Mouse (Mus musculus) myocyte (in vitro differentiated cells): Measurements from ENCODE around the gene Ptprt. TPM values are rescaled to one million over a fixed set of nuclear protein-coding genes. Genes with fewer than 3 reads are reported as not detected.

ENCODE experiments used
- H3K27me3 ChIP-seq: one replicate; pipeline ENCODE4 v1.6.1; 2011; ENCODE audit not compliant: control insufficient read depth, insufficient read depth, insufficient read length
- H3K36me3 ChIP-seq: one replicate; pipeline ENCODE4 v1.6.1; 2011; ENCODE audit not compliant: control insufficient read depth, insufficient read depth
- H3K4me2 ChIP-seq: one replicate; pipeline ENCODE4 v1.6.1; 2011; ENCODE audit warnings: low read depth, control low read depth
- H3K4me3 ChIP-seq: one replicate; pipeline ENCODE4 v1.5.1; 2011; ENCODE audit warnings: mild to moderate bottlenecking, control low read depth, moderate library complexity
- H3K79me2 ChIP-seq: one replicate; pipeline ENCODE4 v1.6.1; 2011; ENCODE audit not compliant: control insufficient read depth, insufficient read depth
- H3ac ChIP-seq: one replicate; pipeline ENCODE4 v1.6.1; 2011; ENCODE audit not compliant: control insufficient read depth, insufficient read length
- CEBPB ChIP-seq: IDR thresholded peaks from 2 replicates; pipeline ENCODE4 v1.6.1; 2011; ENCODE audit warnings: mild to moderate bottlenecking, moderate library complexity; ENCODE audit not compliant: poor library complexity, insufficient read depth, severe bottlenecking
- E2F4 ChIP-seq: IDR thresholded peaks from one replicate; pipeline ENCODE4 v1.6.1; 2011; ENCODE audit warnings: mild to moderate bottlenecking, control low read depth, moderate library complexity; ENCODE audit not compliant: insufficient read depth
- MAX ChIP-seq: IDR thresholded peaks from one replicate; pipeline ENCODE4 v1.6.1; 2011; ENCODE audit warnings: low read depth, mild to moderate bottlenecking, control low read depth
- MYOD1 ChIP-seq, 3 experiments: IDR thresholded peaks; one replicate each; pipeline ENCODE4 v1.6.1; 2011; ENCODE audit warnings: control low read depth in 2 of 3, low read depth in 2 of 3, mild to moderate bottlenecking in 2 of 3, moderate library complexity in 1 of 3; ENCODE audit not compliant: insufficient read length in 2 of 3, control insufficient read depth in 1 of 3
- MYOG ChIP-seq, 3 experiments: IDR thresholded peaks; one replicate each; pipeline ENCODE4 v1.6.1; 2011; ENCODE audit warnings: control low read depth in 2 of 3, low read depth in 2 of 3, mild to moderate bottlenecking in 2 of 3; ENCODE audit not compliant: insufficient read length in 2 of 3, control insufficient read depth in 1 of 3, insufficient read depth in 1 of 3
- POLR2A ChIP-seq: IDR thresholded peaks from one replicate; pipeline ENCODE4 v1.6.1; 2011; ENCODE audit warnings: low read depth, mild to moderate bottlenecking, control low read depth, moderate library complexity; ENCODE audit not compliant: insufficient read length
- POLR2AphosphoS2 ChIP-seq: IDR thresholded peaks from one replicate; pipeline ENCODE4 v1.6.1; 2011; ENCODE audit warnings: low read depth, control low read depth; ENCODE audit not compliant: insufficient read length
- REST ChIP-seq: IDR thresholded peaks from one replicate; pipeline ENCODE4 v1.6.1; 2011; ENCODE audit warnings: mild to moderate bottlenecking, control low read depth, moderate library complexity; ENCODE audit not compliant: insufficient read depth, insufficient read length
- SRF ChIP-seq: IDR thresholded peaks from one replicate; pipeline ENCODE4 v1.6.1; 2011; ENCODE audit warnings: low read depth; ENCODE audit not compliant: control insufficient read depth, insufficient read length
- TCF12 ChIP-seq: IDR thresholded peaks from one replicate; pipeline ENCODE4 v1.6.1; 2011; ENCODE audit warnings: mild to moderate bottlenecking, control low read depth; ENCODE audit not compliant: poor library complexity, insufficient read depth, severe bottlenecking
- TCF3 ChIP-seq: IDR thresholded peaks from one replicate; pipeline ENCODE4 v1.6.1; 2011; ENCODE audit warnings: low read depth, control low read depth; ENCODE audit not compliant: insufficient read length
- USF1 ChIP-seq: IDR thresholded peaks from one replicate; pipeline ENCODE4 v1.6.1; 2011; ENCODE audit warnings: low read depth, mild to moderate bottlenecking, control low read depth, moderate library complexity
- polyA plus RNA-seq: library from polyadenylated mRNA; unstranded; fragments of >200 nt; fragmentation: generic; extraction: Trizol; gene quantifications from one replicate; pipeline ENCODE4 v1.2.1, GENCODE M21; 2012; ENCODE audit warnings: missing spikeins

Ptprt gene
- polyA plus RNA-seq, 1 experiment = 0.08 TPM

GRCm38 (mm10) chr2:162637537-162637936 lies 23.4 kb downstream of the Ptprt start:
- Histone ChIP-seq H3K4me3 (no peak overlapping the region), H3K4me2 (no peak overlapping the region), H3ac (no peak overlapping the region), H3K36me3 (no peaks in the 10 kb centered on the region), H3K79me2 (no peaks in the 10 kb centered on the region), H3K27me3 (no peaks in the 10 kb centered on the region)
- no peak for TF ChIP-seq POLR2A
- no peak for TF ChIP-seq MAX
- TF ChIP-seq MYOG (IDR thresholded peaks at IDR 0.05; ENCODE audit: control insufficient read depth in 1 of 3, insufficient read depth in 1 of 3, insufficient read length in 2 of 3, low read depth in 2 of 3) = no peak
- TF ChIP-seq POLR2AphosphoS2 = no peak
- no peak for TF ChIP-seq E2F4
- TF ChIP-seq TCF12 = no peak
- no peak for TF ChIP-seq CEBPB
- no peak for TF ChIP-seq USF1
- no peak for TF ChIP-seq TCF3
- TF ChIP-seq REST = no peak
- TF ChIP-seq SRF = no peak
- TF ChIP-seq MYOD1 (IDR thresholded peaks at IDR 0.05; ENCODE audit: control insufficient read depth in 1 of 3, insufficient read length in 2 of 3, low read depth in 2 of 3) = no peak

GRCm38 (mm10) chr2:162636387-162637009 lies 24.4 kb downstream of the Ptprt start:
- H3K4me2 ChIP-seq = no peak overlapping the region
- no peaks in the 10 kb centered on the region for H3K27me3 ChIP-seq
- no peak overlapping the region for H3ac ChIP-seq
- no peaks in the 10 kb centered on the region for H3K79me2 ChIP-seq
- no peak for TF ChIP-seq TCF3
- H3K4me3 ChIP-seq = no peak overlapping the region
- H3K36me3 ChIP-seq = no peaks in the 10 kb centered on the region

DNA sequence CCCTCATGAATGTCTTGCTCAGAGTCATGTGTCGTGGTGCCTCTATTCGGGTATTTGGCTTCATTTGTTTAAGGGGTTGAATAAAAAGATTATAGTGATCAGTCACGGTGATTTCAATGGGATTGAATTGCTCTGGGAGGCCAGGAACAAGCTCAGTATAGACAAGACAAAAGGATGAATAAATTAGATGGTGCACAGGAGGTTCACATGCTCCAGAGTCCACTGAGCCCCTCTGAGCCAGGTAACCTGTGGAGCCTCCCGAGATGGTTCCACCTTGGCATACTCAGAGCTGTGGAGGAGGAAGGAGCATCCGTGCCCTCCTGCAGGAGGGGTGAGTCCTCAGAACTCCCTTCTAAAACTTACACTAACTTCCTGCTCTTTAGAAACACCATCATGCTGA lies 26.0 kb downstream of the Ptprt start:
- Histone ChIP-seq H3K4me2 (no peak overlapping the region), H3ac (no peak overlapping the region), H3K27me3 (no peaks in the 10 kb centered on the region), H3K79me2 (no peaks in the 10 kb centered on the region), H3K4me3 (no peak overlapping the region), H3K36me3 (no peaks in the 10 kb centered on the region)
- no peak for TF ChIP-seq TCF12
- TF ChIP-seq POLR2A = no peak
- no peak for TF ChIP-seq CEBPB
- no peak for TF ChIP-seq REST

GRCm38 (mm10) chr2:162626076-162626475 lies 34.9 kb downstream of the Ptprt start:
- Histone ChIP-seq H3K4me3 (no peak overlapping the region), H3K4me2 (no peak overlapping the region), H3ac (no peak overlapping the region), H3K27me3 (no peaks in the 10 kb centered on the region), H3K79me2 (no peaks in the 10 kb centered on the region), H3K36me3 (no peaks in the 10 kb centered on the region)
- TF ChIP-seq SRF (no peak), E2F4 (no peak), USF1 (no peak), TCF3 (no peak), MAX (no peak), MYOG (IDR thresholded peaks at IDR 0.05; ENCODE audit: control insufficient read depth in 1 of 3, insufficient read depth in 1 of 3, insufficient read length in 2 of 3, low read depth in 2 of 3) (no peak), TCF12 (no peak), CEBPB (no peak), MYOD1 (IDR thresholded peaks at IDR 0.05; ENCODE audit: control insufficient read depth in 1 of 3, insufficient read length in 2 of 3, low read depth in 2 of 3) (no peak), POLR2AphosphoS2 (no peak), POLR2A (no peak), REST (no peak)

DNA sequence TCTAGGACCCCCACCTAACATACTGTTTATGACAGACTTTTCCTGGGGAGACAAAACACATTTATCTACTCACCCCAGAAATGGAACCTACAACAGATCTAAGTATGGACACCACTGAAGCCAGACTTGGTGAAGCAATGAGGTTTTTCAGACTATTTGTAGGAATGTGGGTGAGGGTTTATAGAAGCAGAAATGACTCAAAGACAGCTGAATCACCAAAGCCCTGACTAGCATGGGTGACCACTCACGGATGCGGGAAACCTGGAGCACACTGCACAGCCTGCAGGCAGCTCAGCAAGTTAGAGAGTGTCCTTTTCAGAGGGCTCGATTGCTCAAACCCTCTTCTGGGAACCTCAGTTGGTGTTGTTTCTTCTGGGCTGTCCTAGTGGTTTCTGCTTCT lies 36.2 kb downstream of the Ptprt start:
- Histone ChIP-seq H3K4me2 (no peak overlapping the region), H3ac (no peak overlapping the region), H3K36me3 (no peaks in the 10 kb centered on the region), H3K27me3 (no peaks in the 10 kb centered on the region), H3K79me2 (no peaks in the 10 kb centered on the region), H3K4me3 (no peak overlapping the region)
- TF ChIP-seq USF1 = no peak

DNA sequence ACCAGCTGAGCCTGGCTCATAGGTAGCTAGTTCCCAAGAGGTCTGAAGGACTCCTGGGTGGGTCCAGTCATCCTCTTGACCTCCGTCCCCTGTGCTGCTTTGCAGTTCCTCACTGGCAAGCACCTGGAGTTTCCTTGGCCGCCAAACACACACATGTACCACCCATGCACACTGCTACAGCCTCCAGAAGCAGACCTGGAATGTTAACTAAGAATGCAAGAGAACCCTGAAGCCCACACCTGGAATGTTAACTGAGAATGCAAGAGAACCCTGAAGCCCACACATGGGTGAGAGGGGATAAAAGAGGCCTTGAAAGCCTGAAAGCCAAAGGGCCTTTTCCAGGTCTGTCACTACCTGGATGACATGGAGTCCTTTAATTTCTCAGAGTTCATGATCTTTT lies 46.7 kb downstream of the Ptprt start:
- H3K36me3 ChIP-seq = no peaks in the 10 kb centered on the region
- H3K4me2 ChIP-seq = no peak overlapping the region
- no peaks in the 10 kb centered on the region for H3K27me3 ChIP-seq
- no peak for TF ChIP-seq POLR2AphosphoS2
- H3K79me2 ChIP-seq = no peaks in the 10 kb centered on the region
- H3ac ChIP-seq = no peak overlapping the region
- no peak overlapping the region for H3K4me3 ChIP-seq
